Mouse (Mus musculus) E14TG2a.4 (cell line): ENCODE results near the gene Mllt10.

Experiments used
- H3K27me3 ChIP-seq: 2 replicates; pipeline ENCODE4 v1.6.1; 2014; ENCODE audit warnings: low read length, control low read depth; ENCODE audit not compliant: insufficient read depth
- H3K36me3 ChIP-seq: 2 replicates; pipeline ENCODE4 v1.6.1; 2014; ENCODE audit warnings: low read length, control low read depth; ENCODE audit not compliant: insufficient read depth
- H3K4me1 ChIP-seq: replicated peaks from 2 replicates; pipeline ENCODE4 v1.6.1; 2014; ENCODE audit warnings: low read depth, low read length, control low read depth
- H3K4me3 ChIP-seq: replicated peaks from 2 replicates; pipeline ENCODE4 v1.5.1; 2014; ENCODE audit warnings: mild to moderate bottlenecking, low read length
- H3K9me3 ChIP-seq: 2 replicates; pipeline ENCODE4 v1.6.1; 2014; ENCODE audit warnings: low read length, control low read depth
- CTCF ChIP-seq: conservative IDR thresholded peaks from 2 replicates; pipeline ENCODE4 v1.5.1; 2014; ENCODE audit warnings: low read length
- NANOG ChIP-seq: IDR thresholded peaks from 2 replicates; pipeline ENCODE4 v1.6.1; 2014; ENCODE audit warnings: borderline replicate concordance, low read length, mixed read lengths
- POU5F1 ChIP-seq: IDR thresholded peaks from 2 replicates; pipeline ENCODE4 v1.6.1; 2014; ENCODE audit warnings: low read length, borderline replicate concordance

Gene Mllt10

GRCm38 (mm10) chr2:18217867-18218266, 162.8 kb downstream of the Mllt10 start:
- H3K9me3 ChIP-seq: no peaks in the 10 kb centered on the region
- H3K4me1 ChIP-seq: peaks cover 8% of the 10 kb centered on the region; the same call in 1 of the 2 replicates
- TF ChIP-seq POU5F1: no peak
- no peak for TF ChIP-seq NANOG
- TF ChIP-seq CTCF: no peak
- H3K36me3 ChIP-seq: peaks cover 65% of the 10 kb centered on the region
- no peaks in the 10 kb centered on the region for H3K27me3 ChIP-seq
- no peak overlapping the region for H3K4me3 ChIP-seq

DNA sequence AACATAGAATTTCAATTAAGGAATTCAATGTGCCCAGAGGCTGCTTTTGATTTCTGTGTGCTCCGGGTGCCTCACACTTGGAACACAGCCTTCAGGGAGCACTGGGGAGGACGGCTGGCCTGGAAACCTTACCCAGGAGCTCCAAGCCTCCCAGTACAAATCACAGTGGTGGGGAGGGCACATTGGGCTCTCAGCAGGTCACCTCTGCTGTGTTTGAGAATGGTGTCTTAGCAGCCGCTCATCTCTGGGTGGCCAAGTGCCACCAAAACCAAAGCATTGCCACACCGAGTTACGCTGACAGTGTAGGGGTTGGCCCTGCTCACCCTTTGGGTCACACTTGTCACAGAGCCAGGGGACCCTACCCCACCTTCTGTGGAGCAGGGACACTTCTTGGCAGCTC, 163.5 kb downstream of the Mllt10 start:
- Histone ChIP-seq H3K27me3 (no peaks in the 10 kb centered on the region), H3K36me3 (peaks cover 59% of the 10 kb centered on the region), H3K4me3 (no peak overlapping the region), H3K4me1 (peaks cover 3% of the 10 kb centered on the region; the same call in 1 of the 2 replicates), H3K9me3 (no peaks in the 10 kb centered on the region)
- TF ChIP-seq CTCF (no peak), POU5F1 (no peak), NANOG (no peak)

DNA sequence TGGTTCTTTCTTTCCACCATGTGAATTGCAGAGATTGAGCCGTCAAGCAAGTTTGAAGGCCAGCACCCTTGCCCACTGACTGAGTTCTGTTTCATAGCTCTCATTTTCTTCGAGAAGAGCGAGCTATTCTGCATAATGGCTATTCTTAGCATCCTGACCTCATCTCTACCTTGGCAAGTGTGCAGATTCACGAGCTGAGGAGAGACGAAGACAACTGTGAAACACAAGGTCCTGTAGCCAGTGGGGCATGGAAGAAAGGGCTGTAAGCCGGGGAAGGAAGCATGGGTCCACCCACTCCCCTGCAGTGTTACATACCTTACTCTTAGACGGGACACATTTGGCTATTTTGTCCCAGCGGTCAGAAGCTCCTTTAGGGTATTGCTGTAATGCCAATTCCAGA, 164.1 kb downstream of the Mllt10 start:
- no peaks in the 10 kb centered on the region for H3K9me3 ChIP-seq
- H3K4me3 ChIP-seq: no peak overlapping the region
- H3K27me3 ChIP-seq: no peaks in the 10 kb centered on the region
- no peak for TF ChIP-seq NANOG
- no peak for TF ChIP-seq CTCF
- TF ChIP-seq POU5F1: no peak
- peaks cover 3% of the 10 kb centered on the region; the same call in 1 of the 2 replicates for H3K4me1 ChIP-seq
- peaks cover 53% of the 10 kb centered on the region for H3K36me3 ChIP-seq

- H3K27me3 ChIP-seq: no peaks in the 10 kb centered on the region
- TF ChIP-seq POU5F1: no peak
- TF ChIP-seq NANOG: no peak
- TF ChIP-seq CTCF: no peak
- peaks cover under 1% of the 10 kb centered on the region; the same call in 1 of the 2 replicates for H3K4me1 ChIP-seq
- no peak overlapping the region for H3K4me3 ChIP-seq
- H3K9me3 ChIP-seq: no peaks in the 10 kb centered on the region
- peaks cover 48% of the 10 kb centered on the region for H3K36me3 ChIP-seq
Observed at GRCm38 (mm10) chr2:18219569-18219968, 164.5 kb downstream of the Mllt10 start.

- TF ChIP-seq CTCF: no peak
- Histone ChIP-seq H3K27me3 (no peaks in the 10 kb centered on the region), H3K4me1 (peaks cover 10% of the 10 kb centered on the region), H3K36me3 (no peaks in the 10 kb centered on the region), H3K9me3 (no peaks in the 10 kb centered on the region), H3K4me3 (no peak overlapping the region)
Observed at GRCm38 (mm10) chr2:18228486-18229062, 173.5 kb downstream of the Mllt10 start.

DNA sequence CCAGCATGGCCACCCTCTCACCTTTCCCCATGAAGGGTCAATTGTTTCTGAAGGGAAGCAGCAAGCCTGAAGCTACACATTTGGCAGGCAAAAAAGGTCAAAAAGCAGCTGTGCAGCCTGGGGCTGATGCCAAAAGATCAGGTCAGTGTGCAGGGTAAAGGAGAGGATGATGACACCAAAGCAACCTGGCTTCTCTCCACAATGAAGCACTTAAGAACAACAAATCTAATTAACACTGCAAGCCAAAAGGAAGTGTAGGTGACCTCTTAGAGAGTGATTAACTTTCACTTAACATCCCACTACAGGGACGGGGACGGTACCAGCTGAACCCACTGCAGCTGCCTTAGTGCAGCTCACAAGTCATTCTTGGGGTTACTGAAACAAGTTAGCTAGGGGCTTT, 174.2 kb downstream of the Mllt10 start:
- H3K27me3 ChIP-seq: no peaks in the 10 kb centered on the region
- peaks cover 10% of the 10 kb centered on the region for H3K4me1 ChIP-seq
- H3K4me3 ChIP-seq: no peak overlapping the region
- no peaks in the 10 kb centered on the region for H3K9me3 ChIP-seq
- no peak for TF ChIP-seq CTCF
- TF ChIP-seq POU5F1: no peak
- no peak for TF ChIP-seq NANOG
- no peaks in the 10 kb centered on the region for H3K36me3 ChIP-seq

GRCm38 (mm10) chr2:18231143-18231542, 176.1 kb downstream of the Mllt10 start:
- TF ChIP-seq CTCF: no peak
- no peak for TF ChIP-seq NANOG
- TF ChIP-seq POU5F1: no peak
- Histone ChIP-seq H3K9me3 (no peaks in the 10 kb centered on the region), H3K27me3 (no peaks in the 10 kb centered on the region)

GRCm38 (mm10) chr2:18232883-18233567, 178.0 kb downstream of the Mllt10 start:
- no peak overlapping the region for H3K4me3 ChIP-seq
- TF ChIP-seq CTCF (no peak), NANOG (peak; percentile 8; the same call in 1 of the 2 replicates)
- no peaks in the 10 kb centered on the region for H3K9me3 ChIP-seq
- H3K4me1 ChIP-seq: peaks cover 10% of the 10 kb centered on the region
- H3K27me3 ChIP-seq: no peaks in the 10 kb centered on the region
- no peaks in the 10 kb centered on the region for H3K36me3 ChIP-seq

More at GRCm38 (mm10) chr2:18231143-18231542, 176.1 kb downstream of the Mllt10 start:
- peaks cover 10% of the 10 kb centered on the region for H3K4me1 ChIP-seq
- no peak overlapping the region for H3K4me3 ChIP-seq
- no peaks in the 10 kb centered on the region for H3K36me3 ChIP-seq
